Mouse (Mus musculus) lung, embryonic 16.5 days (tissue): Measurements from ENCODE around the gene Phf21a. TPM values are rescaled to one million over a fixed set of nuclear protein-coding genes. Genes with fewer than 3 reads are reported as not detected.

Source experiments
- ATAC-seq: fragments of 200-750 bp; cut with Nextera tagmentation; 2 replicates; pipeline ENCODE4 v1.8.0; 2017; ENCODE audit warnings: low read depth, mild to moderate bottlenecking, moderate library complexity
- H3K27ac ChIP-seq: fragments of 300-500 bp; sonication (generic); 2 replicates; pipeline ENCODE4 v1.5.1; 2014; ENCODE audit warnings: mild to moderate bottlenecking, control low read depth, low read length
- H3K27me3 ChIP-seq: fragments of 300-500 bp; sonication (generic); 2 replicates; pipeline ENCODE4 v1.6.1; 2014; ENCODE audit warnings: low read depth, low read length, mixed read lengths; ENCODE audit not compliant: control insufficient read depth, insufficient read depth
- H3K36me3 ChIP-seq: fragments of 300-500 bp; sonication (generic); 2 replicates; pipeline ENCODE4 v1.6.1; 2014; ENCODE audit warnings: low read length; ENCODE audit not compliant: control insufficient read depth, insufficient read depth
- H3K4me1 ChIP-seq: fragments of 300-500 bp; sonication (generic); replicated peaks from 2 replicates; pipeline ENCODE4 v1.6.1; 2014; ENCODE audit warnings: low read length, mixed read lengths; ENCODE audit not compliant: control insufficient read depth, insufficient read depth
- H3K4me2 ChIP-seq: fragments of 300-500 bp; sonication (generic); 2 replicates; pipeline ENCODE4 v1.6.1; 2014; ENCODE audit warnings: low read depth, low read length, control low read depth
- H3K4me3 ChIP-seq: fragments of 300-500 bp; sonication (generic); 2 replicates; pipeline ENCODE4 v1.5.1; 2014; ENCODE audit warnings: mild to moderate bottlenecking, low read length, control low read depth
- H3K9ac ChIP-seq: fragments of 300-500 bp; sonication (generic); 2 replicates; pipeline ENCODE4 v1.6.1; 2014; ENCODE audit warnings: low read length, control low read depth
- H3K9me3 ChIP-seq: fragments of 300-500 bp; sonication (generic); 2 replicates; pipeline ENCODE4 v1.6.1; 2016; ENCODE audit warnings: low read length; ENCODE audit not compliant: control insufficient read depth
- WGBS: fragments of 180-500 bp; shearing (Covaris S2); extraction: QIAGEN DNeasy Blood & Tissue Kit; methylation state at CpG from one replicate; pipeline ENCODE4 v1.1.7; 2014; 5-methylcytosine and 5-hydroxymethylcytosine counted together
- polyA plus RNA-seq: library from polyadenylated mRNA; unstranded; fragments of >200 nt; fragmentation: Nextera tagmentation; extraction: Ambion mirVana; gene quantifications from 2 replicates; pipeline ENCODE4 v1.2.1, GENCODE M21; 2015

The Phf21a gene
- polyA plus RNA-seq, 1 experiment from 2014 or later, result 31.4 TPM

GRCm38 (mm10) chr2:92100768-92101167 lies 7.9 kb downstream of the Phf21a start:
- Histone ChIP-seq H3K27me3 (no peaks in the 10 kb centered on the region), H3K4me2 (no peak overlapping the region), H3K9me3 (peaks cover 3% of the 10 kb centered on the region; the same call in 1 of the 2 replicates), H3K4me1 (0 out of 2 replicates have a peak, but pooled peaks cover 3% of the 10 kb centered on the region), H3K9ac (no peak overlapping the region), H3K27ac (no peak overlapping the region), H3K4me3 (no peak overlapping the region), H3K36me3 (no peaks in the 10 kb centered on the region)
- ATAC-seq, result peak; percentile 57; the same call in 1 of the 2 replicates
- 58% methylated on average over 6 of the region's 6 CpGs for WGBS

- H3K9ac ChIP-seq, result no peak overlapping the region
- 66% methylated on average over 5 of the region's 5 CpGs for WGBS
These were observed 31.6 kb downstream of the Phf21a start for GRCm38 (mm10) chr2:92124523-92124922.

GRCm38 (mm10) chr2:92125330-92125729 lies 32.4 kb downstream of the Phf21a start:
- no peaks in the 10 kb centered on the region for H3K36me3 ChIP-seq
- no peaks in the 10 kb centered on the region for H3K9me3 ChIP-seq
- H3K4me2 ChIP-seq, result no peak overlapping the region
- no peaks in the 10 kb centered on the region for H3K27me3 ChIP-seq
- no peak for ATAC-seq
- H3K4me3 ChIP-seq, result no peak overlapping the region
- no peak overlapping the region for H3K27ac ChIP-seq
- H3K4me1 ChIP-seq, result no peaks in the 10 kb centered on the region
- no peak overlapping the region for H3K9ac ChIP-seq
- WGBS, result 53% methylated on average over 8 of the region's 8 CpGs

More at GRCm38 (mm10) chr2:92124523-92124922, 31.6 kb downstream of the Phf21a start:
- Histone ChIP-seq H3K9me3 (0 out of 2 replicates have a peak, but pooled peaks cover 4% of the 10 kb centered on the region), H3K4me2 (no peak overlapping the region), H3K36me3 (no peaks in the 10 kb centered on the region), H3K4me1 (no peaks in the 10 kb centered on the region), H3K4me3 (no peak overlapping the region), H3K27me3 (no peaks in the 10 kb centered on the region), H3K27ac (no peak overlapping the region)
- no peak for ATAC-seq

GRCm38 (mm10) chr2:92130071-92130470 lies 37.2 kb downstream of the Phf21a start:
- Histone ChIP-seq H3K9ac (no peak overlapping the region), H3K4me1 (no peaks in the 10 kb centered on the region), H3K4me3 (no peak overlapping the region), H3K27ac (no peak overlapping the region), H3K9me3 (no peaks in the 10 kb centered on the region), H3K4me2 (no peak overlapping the region), H3K27me3 (no peaks in the 10 kb centered on the region), H3K36me3 (no peaks in the 10 kb centered on the region)
- no peak for ATAC-seq
- 90% methylated on average over 7 of the region's 7 CpGs for WGBS

GRCm38 (mm10) chr2:92138736-92139135 lies 45.8 kb downstream of the Phf21a start:
- H3K36me3 ChIP-seq, result no peaks in the 10 kb centered on the region
- H3K27ac ChIP-seq, result no peak overlapping the region
- H3K27me3 ChIP-seq, result no peaks in the 10 kb centered on the region
- peaks cover 11% of the 10 kb centered on the region for H3K4me1 ChIP-seq
- H3K9ac ChIP-seq, result no peak overlapping the region
- no peak overlapping the region for H3K4me2 ChIP-seq
- peak; percentile 34; the same call in 1 of the 2 replicates for ATAC-seq
- H3K4me3 ChIP-seq, result no peak overlapping the region
- H3K9me3 ChIP-seq, result no peaks in the 10 kb centered on the region

GRCm38 (mm10) chr2:92139365-92139764 lies 46.4 kb downstream of the Phf21a start:
- Histone ChIP-seq H3K4me1 (peaks cover 11% of the 10 kb centered on the region), H3K4me2 (no peak overlapping the region), H3K27me3 (no peaks in the 10 kb centered on the region), H3K27ac (no peak overlapping the region), H3K9ac (no peak overlapping the region), H3K36me3 (no peaks in the 10 kb centered on the region), H3K4me3 (no peak overlapping the region), H3K9me3 (no peaks in the 10 kb centered on the region)
- ATAC-seq, result peak; percentile 45; the same call in 1 of the 2 replicates

- H3K27me3 ChIP-seq, result no peaks in the 10 kb centered on the region
- no peaks in the 10 kb centered on the region for H3K9me3 ChIP-seq
- H3K4me3 ChIP-seq, result peak overlapping the region; percentile 35
- H3K27ac ChIP-seq, result no peak overlapping the region
- H3K4me1 ChIP-seq, result peaks cover 11% of the 10 kb centered on the region
- H3K36me3 ChIP-seq, result no peaks in the 10 kb centered on the region
- peak overlapping the region; percentile 64 for H3K4me2 ChIP-seq
- 18% methylated on average over 7 of the region's 7 CpGs for WGBS
- ATAC-seq, result 0 out of 2 replicates have a peak, but pooled peaks have one; percentile 9
- peak overlapping the region; percentile 52; the same call in 1 of the 2 replicates for H3K9ac ChIP-seq
These were observed 47.5 kb downstream of the Phf21a start for GRCm38 (mm10) chr2:92140383-92140782.

- H3K4me1 ChIP-seq, result peaks cover 11% of the 10 kb centered on the region
- H3K36me3 ChIP-seq, result no peaks in the 10 kb centered on the region
- no peaks in the 10 kb centered on the region for H3K9me3 ChIP-seq
- peak overlapping the region; percentile 64 for H3K4me2 ChIP-seq
- peak overlapping the region; percentile 35 for H3K4me3 ChIP-seq
- no peaks in the 10 kb centered on the region for H3K27me3 ChIP-seq
- no peak overlapping the region for H3K27ac ChIP-seq
- no peak for ATAC-seq
- 6% methylated on average over 11 of the region's 11 CpGs for WGBS
- H3K9ac ChIP-seq, result peak overlapping the region; percentile 52
These were observed 48.2 kb downstream of the Phf21a start for GRCm38 (mm10) chr2:92141073-92141472.

GRCm38 (mm10) chr2:92143932-92144331 lies 51.0 kb downstream of the Phf21a start:
- H3K9me3 ChIP-seq, result no peaks in the 10 kb centered on the region
- H3K27ac ChIP-seq, result no peak overlapping the region
- no peak overlapping the region for H3K9ac ChIP-seq
- no peak for ATAC-seq
- no peaks in the 10 kb centered on the region for H3K36me3 ChIP-seq
- 43% methylated on average over 5 of the region's 5 CpGs for WGBS
- no peaks in the 10 kb centered on the region for H3K27me3 ChIP-seq
- H3K4me3 ChIP-seq, result no peak overlapping the region
- no peak overlapping the region for H3K4me2 ChIP-seq
- H3K4me1 ChIP-seq, result peaks cover 11% of the 10 kb centered on the region
